Mouse (Mus musculus): ENCODE results near the gene Cand2. TPM values are rescaled to one million over a fixed set of nuclear protein-coding genes. Genes with fewer than 3 reads are reported as not detected.

The Cand2 gene
- polyA plus RNA-seq, 1 experiment: 31.3 TPM

GRCm38 (mm10) chr6:115732341-115732928, 41.9 kb upstream of the Cand2 start:
- H3K4me2 ChIP-seq (ENCODE audit: low read depth): no peak overlapping the region
- no peaks in the 10 kb centered on the region for H3K79me2 ChIP-seq (ENCODE audit: control insufficient read depth, insufficient read depth)

GRCm38 (mm10) chr6:115734909-115735308, 39.4 kb upstream of the Cand2 start:
- Histone ChIP-seq H3K4me2 (ENCODE audit: low read depth) (no peak overlapping the region), H3K36me3 (ENCODE audit: control insufficient read depth, insufficient read depth) (no peaks in the 10 kb centered on the region), H3K79me2 (ENCODE audit: control insufficient read depth, insufficient read depth) (no peaks in the 10 kb centered on the region), H3K4me3 (no peak overlapping the region), H3ac (ENCODE audit: control insufficient read depth, insufficient read length) (no peak overlapping the region), H3K27me3 (ENCODE audit: control insufficient read depth, insufficient read depth, insufficient read length) (peaks cover 18% of the 10 kb centered on the region)
- TF ChIP-seq MYOG (IDR thresholded peaks at IDR 0.05; ENCODE audit: control insufficient read depth in 1 of 3, insufficient read depth in 1 of 3, insufficient read length in 2 of 3, low read depth in 2 of 3) (no peak), TCF3 (IDR thresholded peaks at IDR 0.05; ENCODE audit: insufficient read length, low read depth) (no peak), SRF (IDR thresholded peaks at IDR 0.05; ENCODE audit: control insufficient read depth, insufficient read length, low read depth) (no peak), TCF12 (IDR thresholded peaks at IDR 0.05; ENCODE audit: insufficient read depth, poor library complexity, severe bottlenecking) (no peak), MYOD1 (IDR thresholded peaks at IDR 0.05; ENCODE audit: control insufficient read depth in 1 of 3, insufficient read length in 2 of 3, low read depth in 2 of 3) (no peak), POLR2A (IDR thresholded peaks at IDR 0.05; ENCODE audit: insufficient read length, low read depth) (no peak), REST (IDR thresholded peaks at IDR 0.05; ENCODE audit: insufficient read depth, insufficient read length) (no peak)

More at GRCm38 (mm10) chr6:115732341-115732928, 41.9 kb upstream of the Cand2 start:
- Histone ChIP-seq H3ac (ENCODE audit: control insufficient read depth, insufficient read length) (no peak overlapping the region), H3K4me3 (no peak overlapping the region), H3K27me3 (ENCODE audit: control insufficient read depth, insufficient read depth, insufficient read length) (peaks cover 13% of the 10 kb centered on the region), H3K36me3 (ENCODE audit: control insufficient read depth, insufficient read depth) (no peaks in the 10 kb centered on the region)
- TF ChIP-seq POLR2A (IDR thresholded peaks at IDR 0.05; ENCODE audit: insufficient read length, low read depth) (no peak), USF1 (IDR thresholded peaks at IDR 0.05; ENCODE audit: low read depth) (no peak), TCF3 (IDR thresholded peaks at IDR 0.05; ENCODE audit: insufficient read length, low read depth) (no peak), SRF (IDR thresholded peaks at IDR 0.05; ENCODE audit: control insufficient read depth, insufficient read length, low read depth) (no peak), CEBPB (IDR thresholded peaks at IDR 0.05; ENCODE audit: insufficient read depth, poor library complexity, severe bottlenecking) (no peak), POLR2AphosphoS2 (IDR thresholded peaks at IDR 0.05; ENCODE audit: insufficient read length, low read depth) (no peak), TCF12 (IDR thresholded peaks at IDR 0.05; ENCODE audit: insufficient read depth, poor library complexity, severe bottlenecking) (no peak)

- H3K36me3 ChIP-seq (ENCODE audit: control insufficient read depth, insufficient read depth): no peaks in the 10 kb centered on the region
- peaks cover 12% of the 10 kb centered on the region for H3K27me3 ChIP-seq (ENCODE audit: control insufficient read depth, insufficient read depth, insufficient read length)
- TF ChIP-seq POLR2AphosphoS2 (IDR thresholded peaks at IDR 0.05; ENCODE audit: insufficient read length, low read depth) (no peak), POLR2A (IDR thresholded peaks at IDR 0.05; ENCODE audit: insufficient read length, low read depth) (no peak), MYOD1 (IDR thresholded peaks at IDR 0.05; ENCODE audit: control insufficient read depth in 1 of 3, insufficient read length in 2 of 3, low read depth in 2 of 3) (no peak), USF1 (IDR thresholded peaks at IDR 0.05; ENCODE audit: low read depth) (no peak), E2F4 (IDR thresholded peaks at IDR 0.05; ENCODE audit: insufficient read depth) (no peak), SRF (IDR thresholded peaks at IDR 0.05; ENCODE audit: control insufficient read depth, insufficient read length, low read depth) (no peak), TCF12 (IDR thresholded peaks at IDR 0.05; ENCODE audit: insufficient read depth, poor library complexity, severe bottlenecking) (no peak), TCF3 (IDR thresholded peaks at IDR 0.05; ENCODE audit: insufficient read length, low read depth) (no peak), MYOG (IDR thresholded peaks at IDR 0.05; ENCODE audit: control insufficient read depth in 1 of 3, insufficient read depth in 1 of 3, insufficient read length in 2 of 3, low read depth in 2 of 3) (no peak)
- no peak overlapping the region for H3K4me2 ChIP-seq (ENCODE audit: low read depth)
- H3K4me3 ChIP-seq: no peak overlapping the region
- no peaks in the 10 kb centered on the region for H3K79me2 ChIP-seq (ENCODE audit: control insufficient read depth, insufficient read depth)
- H3ac ChIP-seq (ENCODE audit: control insufficient read depth, insufficient read length): no peak overlapping the region
Observed at GRCm38 (mm10) chr6:115739056-115739455, 35.3 kb upstream of the Cand2 start.

- H3K27me3 ChIP-seq (ENCODE audit: control insufficient read depth, insufficient read depth, insufficient read length): peaks cover 9% of the 10 kb centered on the region
- no peak overlapping the region for H3K4me2 ChIP-seq (ENCODE audit: low read depth)
- H3K4me3 ChIP-seq: no peak overlapping the region
- H3ac ChIP-seq (ENCODE audit: control insufficient read depth, insufficient read length): no peak overlapping the region
- H3K79me2 ChIP-seq (ENCODE audit: control insufficient read depth, insufficient read depth): no peaks in the 10 kb centered on the region
- no peaks in the 10 kb centered on the region for H3K36me3 ChIP-seq (ENCODE audit: control insufficient read depth, insufficient read depth)
- TF ChIP-seq TCF12 (IDR thresholded peaks at IDR 0.05; ENCODE audit: insufficient read depth, poor library complexity, severe bottlenecking): no peak
- TF ChIP-seq SRF (IDR thresholded peaks at IDR 0.05; ENCODE audit: control insufficient read depth, insufficient read length, low read depth): no peak
- TF ChIP-seq E2F4 (IDR thresholded peaks at IDR 0.05; ENCODE audit: insufficient read depth): no peak
- TF ChIP-seq MAX (IDR thresholded peaks at IDR 0.05; ENCODE audit: low read depth): no peak
- no peak for TF ChIP-seq TCF3 (IDR thresholded peaks at IDR 0.05; ENCODE audit: insufficient read length, low read depth)
- no peak for TF ChIP-seq USF1 (IDR thresholded peaks at IDR 0.05; ENCODE audit: low read depth)
- no peak for TF ChIP-seq POLR2A (IDR thresholded peaks at IDR 0.05; ENCODE audit: insufficient read length, low read depth)
- no peak for TF ChIP-seq MYOG (IDR thresholded peaks at IDR 0.05; ENCODE audit: control insufficient read depth in 1 of 3, insufficient read depth in 1 of 3, insufficient read length in 2 of 3, low read depth in 2 of 3)
- no peak for TF ChIP-seq POLR2AphosphoS2 (IDR thresholded peaks at IDR 0.05; ENCODE audit: insufficient read length, low read depth)
- TF ChIP-seq CEBPB (IDR thresholded peaks at IDR 0.05; ENCODE audit: insufficient read depth, poor library complexity, severe bottlenecking): no peak
- TF ChIP-seq MYOD1 (IDR thresholded peaks at IDR 0.05; ENCODE audit: control insufficient read depth in 1 of 3, insufficient read length in 2 of 3, low read depth in 2 of 3): no peak
- TF ChIP-seq REST (IDR thresholded peaks at IDR 0.05; ENCODE audit: insufficient read depth, insufficient read length): no peak
Observed at GRCm38 (mm10) chr6:115743569-115743968, 30.8 kb upstream of the Cand2 start.

GRCm38 (mm10) chr6:115746326-115746725, 28.0 kb upstream of the Cand2 start:
- Histone ChIP-seq H3K4me3 (no peak overlapping the region), H3K36me3 (ENCODE audit: control insufficient read depth, insufficient read depth) (no peaks in the 10 kb centered on the region), H3K27me3 (ENCODE audit: control insufficient read depth, insufficient read depth, insufficient read length) (peaks cover 6% of the 10 kb centered on the region), H3ac (ENCODE audit: control insufficient read depth, insufficient read length) (no peak overlapping the region), H3K79me2 (ENCODE audit: control insufficient read depth, insufficient read depth) (no peaks in the 10 kb centered on the region), H3K4me2 (ENCODE audit: low read depth) (no peak overlapping the region)
- TF ChIP-seq E2F4 (IDR thresholded peaks at IDR 0.05; ENCODE audit: insufficient read depth) (no peak), POLR2A (IDR thresholded peaks at IDR 0.05; ENCODE audit: insufficient read length, low read depth) (no peak), MYOD1 (IDR thresholded peaks at IDR 0.05; ENCODE audit: control insufficient read depth in 1 of 3, insufficient read length in 2 of 3, low read depth in 2 of 3) (no peak), MAX (IDR thresholded peaks at IDR 0.05; ENCODE audit: low read depth) (no peak), USF1 (IDR thresholded peaks at IDR 0.05; ENCODE audit: low read depth) (no peak), MYOG (IDR thresholded peaks at IDR 0.05; ENCODE audit: control insufficient read depth in 1 of 3, insufficient read depth in 1 of 3, insufficient read length in 2 of 3, low read depth in 2 of 3) (no peak), TCF12 (IDR thresholded peaks at IDR 0.05; ENCODE audit: insufficient read depth, poor library complexity, severe bottlenecking) (no peak), TCF3 (IDR thresholded peaks at IDR 0.05; ENCODE audit: insufficient read length, low read depth) (no peak), POLR2AphosphoS2 (IDR thresholded peaks at IDR 0.05; ENCODE audit: insufficient read length, low read depth) (no peak), REST (IDR thresholded peaks at IDR 0.05; ENCODE audit: insufficient read depth, insufficient read length) (no peak), SRF (IDR thresholded peaks at IDR 0.05; ENCODE audit: control insufficient read depth, insufficient read length, low read depth) (no peak), CEBPB (IDR thresholded peaks at IDR 0.05; ENCODE audit: insufficient read depth, poor library complexity, severe bottlenecking) (no peak)
